Mouse (Mus musculus) hindbrain, embryonic 10.5 days (tissue): ENCODE measurements around the gene Hs3st3a1. TPM values are rescaled to one million over a fixed set of nuclear protein-coding genes. Genes with fewer than 3 reads are reported as not detected.

Experiments used
- DNase-seq: peaks from one replicate; pipeline ENCODE4 v3.0.0-alpha.2; 2017; ENCODE audit warnings: low spot score
- H3K27ac ChIP-seq: fragments of 300-500 bp; sonication (generic); 2 replicates; pipeline ENCODE4 v1.5.1; 2016; ENCODE audit warnings: mild to moderate bottlenecking, moderate library complexity
- H3K27me3 ChIP-seq: fragments of 300-500 bp; sonication (generic); 2 replicates; pipeline ENCODE4 v1.6.1; 2016; ENCODE audit warnings: mild to moderate bottlenecking; ENCODE audit not compliant: poor library complexity, insufficient read depth, severe bottlenecking
- H3K36me3 ChIP-seq: fragments of 300-500 bp; sonication (generic); 2 replicates; pipeline ENCODE4 v1.6.1; 2016; ENCODE audit warnings: mild to moderate bottlenecking, moderate library complexity
- H3K4me1 ChIP-seq: fragments of 300-500 bp; sonication (generic); replicated peaks from 2 replicates; pipeline ENCODE4 v1.6.1; 2016; ENCODE audit warnings: mild to moderate bottlenecking
- H3K4me3 ChIP-seq: fragments of 300-500 bp; sonication (generic); 2 replicates; pipeline ENCODE4 v1.5.1; 2016; ENCODE audit warnings: mild to moderate bottlenecking, moderate library complexity
- H3K9me3 ChIP-seq: fragments of 300-500 bp; sonication (generic); 2 replicates; pipeline ENCODE4 v1.6.1; 2016; ENCODE audit warnings: mild to moderate bottlenecking, moderate library complexity
- WGBS: fragments of 180-500 bp; shearing (Covaris S2); methylation state at CpG from one replicate; pipeline ENCODE4 v1.1.7; 2016; 5-methylcytosine and 5-hydroxymethylcytosine counted together
- polyA plus RNA-seq: library from polyadenylated mRNA; unstranded; fragments of >200 nt; fragmentation: Nextera tagmentation; extraction: Ambion mirVana; gene quantifications from 2 replicates; pipeline ENCODE4 v1.2.1, GENCODE M21; 2016

Gene Hs3st3a1
- polyA plus RNA-seq, 1 experiment from 2014 or later = 1.7 TPM

DNA sequence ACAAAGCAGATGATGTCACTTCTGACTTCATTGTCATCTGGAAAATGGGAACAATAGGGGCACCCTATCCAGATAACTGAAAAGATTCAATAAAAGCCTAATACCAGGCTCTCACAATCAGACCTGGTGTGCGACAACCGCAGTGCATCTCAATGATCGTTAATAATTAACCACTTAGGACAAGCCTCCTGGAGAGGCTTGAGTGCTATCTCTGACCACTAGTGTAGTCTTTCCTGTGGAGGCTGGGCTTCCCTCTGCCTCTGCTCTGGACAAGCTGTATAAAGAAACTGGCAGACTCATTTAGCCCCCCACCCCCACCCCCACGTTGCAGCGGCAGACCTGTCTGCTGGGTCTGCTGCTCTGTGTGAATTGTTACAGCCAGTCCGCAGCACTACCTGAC, 107.2 kb downstream of the Hs3st3a1 start:
- DNase-seq = no peak
- 68% methylated on average over 6 of the region's 6 CpGs for WGBS
- H3K27ac ChIP-seq = no peak overlapping the region
- no peaks in the 10 kb centered on the region; the same call in 1 of the 2 replicates for H3K27me3 ChIP-seq
- no peak overlapping the region for H3K4me3 ChIP-seq
- no peaks in the 10 kb centered on the region for H3K9me3 ChIP-seq
- H3K4me1 ChIP-seq = peaks cover 20% of the 10 kb centered on the region
- H3K36me3 ChIP-seq = no peaks in the 10 kb centered on the region

DNA sequence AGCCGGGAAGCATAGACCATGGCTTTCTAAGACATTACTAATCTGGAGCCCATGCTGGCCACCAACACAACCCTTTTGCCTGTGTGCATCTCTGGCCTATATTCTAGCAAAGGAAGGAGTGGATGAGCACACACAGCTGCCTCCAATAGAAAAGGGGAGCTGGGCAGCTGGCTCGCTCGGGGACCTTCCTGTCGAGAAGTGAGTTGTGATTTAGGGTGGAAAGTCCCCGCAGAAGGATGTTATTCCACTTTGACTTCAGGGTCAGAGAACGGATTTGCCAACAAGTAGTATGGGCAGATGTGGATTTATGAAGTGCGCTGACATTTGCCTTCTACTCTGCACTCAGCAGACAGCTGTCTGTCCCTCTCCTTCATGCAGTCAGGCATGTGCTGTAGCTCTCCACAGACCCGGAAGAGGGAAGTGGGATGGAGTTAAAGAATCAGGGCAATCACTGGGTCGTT, 108.1 kb downstream of the Hs3st3a1 start:
- DNase-seq = no peak
- H3K27me3 ChIP-seq = no peaks in the 10 kb centered on the region; the same call in 1 of the 2 replicates
- H3K27ac ChIP-seq = no peak overlapping the region
- WGBS = 68% methylated on average over 9 of the region's 9 CpGs
- H3K4me3 ChIP-seq = no peak overlapping the region
- peaks cover 20% of the 10 kb centered on the region for H3K4me1 ChIP-seq
- no peaks in the 10 kb centered on the region for H3K36me3 ChIP-seq
- H3K9me3 ChIP-seq = no peaks in the 10 kb centered on the region

DNA sequence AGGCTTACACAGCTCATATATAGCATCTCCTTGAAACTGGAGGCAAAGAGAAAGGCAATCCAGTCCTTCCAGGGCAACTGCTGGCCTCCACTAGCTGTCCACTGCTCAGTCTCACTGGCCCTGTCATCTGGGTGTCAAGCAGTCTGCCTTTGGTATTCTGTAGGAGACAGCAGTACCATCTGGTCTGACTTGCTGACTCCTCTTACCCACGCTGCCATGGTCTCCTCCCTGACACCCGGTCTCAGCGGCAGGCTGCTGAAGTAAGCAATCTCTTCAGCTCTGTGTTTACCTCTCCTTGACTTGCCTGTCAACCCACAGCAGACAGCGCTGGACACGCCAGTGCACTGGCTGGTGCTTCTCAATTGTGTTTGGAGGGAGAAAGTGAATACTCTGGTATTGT, 109.1 kb downstream of the Hs3st3a1 start:
- Histone ChIP-seq H3K4me1 (peaks cover 23% of the 10 kb centered on the region), H3K4me3 (no peak overlapping the region), H3K9me3 (no peaks in the 10 kb centered on the region), H3K36me3 (no peaks in the 10 kb centered on the region), H3K27ac (no peak overlapping the region), H3K27me3 (no peaks in the 10 kb centered on the region; the same call in 1 of the 2 replicates)
- 55% methylated on average over 5 of the region's 5 CpGs for WGBS
- no peak for DNase-seq

DNA sequence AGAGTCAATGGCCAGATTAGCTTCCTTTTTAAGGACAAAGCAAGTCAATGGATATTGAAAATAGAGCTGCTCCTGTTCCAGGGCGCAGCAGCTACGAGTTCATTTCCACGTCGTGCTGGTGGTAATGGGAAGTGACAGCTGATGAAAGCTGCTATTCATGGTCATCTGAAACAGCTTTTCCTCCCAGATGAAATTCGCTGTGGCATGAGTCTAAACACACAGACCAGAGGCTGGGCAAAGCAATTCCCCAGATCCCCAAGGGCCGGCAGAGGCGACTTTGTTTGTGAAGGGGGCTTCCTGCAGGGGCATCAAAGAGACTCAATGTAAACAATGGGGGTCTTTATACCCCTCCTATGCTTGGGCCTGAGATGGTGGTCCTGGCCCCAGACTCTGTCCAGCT, 114.2 kb downstream of the Hs3st3a1 start:
- DNase-seq = peak; percentile 59
- WGBS = 30% methylated on average over 7 of the region's 7 CpGs
- no peak overlapping the region for H3K4me3 ChIP-seq
- peaks cover 20% of the 10 kb centered on the region for H3K4me1 ChIP-seq
- no peaks in the 10 kb centered on the region for H3K36me3 ChIP-seq
- no peaks in the 10 kb centered on the region for H3K9me3 ChIP-seq
- peak overlapping the region; percentile 1 for H3K27ac ChIP-seq
- no peaks in the 10 kb centered on the region; the same call in 1 of the 2 replicates for H3K27me3 ChIP-seq

DNA sequence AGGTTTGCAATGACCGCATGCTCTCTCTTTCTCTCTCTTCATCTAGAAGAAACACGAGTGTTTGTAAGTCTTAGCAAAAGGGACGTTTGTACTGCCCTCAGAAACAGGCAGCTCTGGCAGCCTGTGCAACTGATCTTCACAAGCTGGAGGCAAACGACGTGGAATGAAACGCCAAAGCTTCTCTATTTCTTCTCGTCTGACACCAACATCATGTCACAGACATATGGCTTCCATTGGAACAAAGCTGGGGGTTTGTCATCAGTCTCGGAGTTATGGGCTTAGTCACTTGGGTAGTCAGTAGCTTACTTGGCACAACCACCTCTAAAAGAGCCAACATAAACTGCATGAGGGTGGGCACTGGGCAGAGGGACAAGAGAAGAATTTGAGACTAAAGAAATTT, 114.8 kb downstream of the Hs3st3a1 start:
- 0 out of 2 replicates have a peak overlapping the region, but pooled peaks have one; percentile 1 for H3K27ac ChIP-seq

DNA sequence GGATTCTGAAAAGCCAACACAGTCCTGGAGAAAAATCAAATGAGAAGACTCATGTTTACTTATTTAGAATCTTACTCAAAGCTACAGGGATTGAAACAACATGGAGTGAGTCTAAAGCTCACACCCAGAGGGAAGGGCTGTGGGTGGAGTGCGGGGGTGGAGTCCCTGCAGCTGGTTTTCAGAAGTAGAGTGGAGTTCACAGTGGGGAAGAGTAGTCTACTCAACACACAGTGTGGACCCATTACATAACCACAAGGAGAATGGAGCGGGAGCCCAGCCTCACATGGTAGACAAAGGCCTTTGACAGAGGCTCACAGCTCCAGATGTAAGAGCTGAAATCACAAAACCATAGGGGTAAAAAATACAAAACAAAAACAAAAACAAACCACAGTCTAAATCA, 123.2 kb downstream of the Hs3st3a1 start:
- Histone ChIP-seq H3K27me3 (no peaks in the 10 kb centered on the region), H3K4me3 (no peak overlapping the region), H3K36me3 (no peaks in the 10 kb centered on the region), H3K27ac (no peak overlapping the region), H3K9me3 (no peaks in the 10 kb centered on the region), H3K4me1 (no peaks in the 10 kb centered on the region; the same call in 1 of the 2 replicates)
- DNase-seq = no peak
- WGBS = 87% methylated on average over 2 of the region's 2 CpGs

More for the DNA sequence above, 114.8 kb downstream of the Hs3st3a1 start:
- Histone ChIP-seq H3K9me3 (no peaks in the 10 kb centered on the region), H3K36me3 (no peaks in the 10 kb centered on the region), H3K27me3 (no peaks in the 10 kb centered on the region; the same call in 1 of the 2 replicates), H3K4me3 (no peak overlapping the region), H3K4me1 (peaks cover 17% of the 10 kb centered on the region)
- WGBS = 64% methylated on average over 8 of the region's 8 CpGs
- no peak for DNase-seq

DNA sequence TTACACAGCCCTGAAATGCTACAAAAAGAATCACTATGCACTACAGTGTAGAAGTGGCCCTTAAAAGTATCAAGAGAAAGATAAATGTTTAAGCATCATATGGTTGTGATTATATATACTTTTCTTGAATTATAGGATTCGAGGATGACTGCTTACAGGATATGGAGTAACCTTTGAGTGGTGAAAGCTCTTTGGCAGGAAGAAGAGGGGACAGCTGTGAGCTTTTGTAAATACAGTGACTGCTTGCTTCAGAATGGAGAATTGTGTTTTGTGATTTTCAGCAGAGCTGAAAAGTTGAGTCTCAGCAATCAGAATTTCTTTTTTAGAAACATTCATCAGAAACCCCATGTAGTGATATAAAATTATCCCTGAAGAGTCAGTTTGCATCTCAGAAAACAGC, 124.3 kb downstream of the Hs3st3a1 start:
- H3K4me3 ChIP-seq = no peak overlapping the region
- H3K36me3 ChIP-seq = no peaks in the 10 kb centered on the region
- no peak for DNase-seq
- 79% methylated on average over 1 of the region's 1 CpGs for WGBS
- H3K9me3 ChIP-seq = no peaks in the 10 kb centered on the region
- no peaks in the 10 kb centered on the region for H3K27me3 ChIP-seq
- no peaks in the 10 kb centered on the region; the same call in 1 of the 2 replicates for H3K4me1 ChIP-seq
- H3K27ac ChIP-seq = no peak overlapping the region

DNA sequence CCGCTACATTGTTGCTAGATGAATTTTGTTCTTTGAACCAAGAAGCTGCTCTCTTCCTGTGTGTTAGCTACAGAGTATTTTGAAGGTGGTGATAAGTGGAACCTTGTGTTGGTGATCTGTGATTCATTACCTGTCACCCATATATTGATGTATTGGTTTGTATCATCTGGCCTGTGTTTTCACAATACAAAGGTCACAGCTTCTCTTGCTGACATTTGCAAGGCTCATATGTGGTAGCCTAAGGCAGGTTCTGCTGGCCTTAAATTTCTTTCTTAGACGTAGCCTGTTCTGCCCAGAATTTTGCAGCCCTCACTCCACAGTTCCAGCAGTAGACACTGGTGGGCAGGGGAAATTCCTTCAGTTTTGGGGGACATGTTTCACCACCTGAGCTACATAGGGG, 125.3 kb downstream of the Hs3st3a1 start:
- Histone ChIP-seq H3K4me1 (no peaks in the 10 kb centered on the region; the same call in 1 of the 2 replicates), H3K36me3 (no peaks in the 10 kb centered on the region), H3K4me3 (no peak overlapping the region), H3K27ac (no peak overlapping the region), H3K27me3 (no peaks in the 10 kb centered on the region), H3K9me3 (no peaks in the 10 kb centered on the region)
- DNase-seq = no peak
- WGBS = 73% methylated on average over 2 of the region's 2 CpGs

DNA sequence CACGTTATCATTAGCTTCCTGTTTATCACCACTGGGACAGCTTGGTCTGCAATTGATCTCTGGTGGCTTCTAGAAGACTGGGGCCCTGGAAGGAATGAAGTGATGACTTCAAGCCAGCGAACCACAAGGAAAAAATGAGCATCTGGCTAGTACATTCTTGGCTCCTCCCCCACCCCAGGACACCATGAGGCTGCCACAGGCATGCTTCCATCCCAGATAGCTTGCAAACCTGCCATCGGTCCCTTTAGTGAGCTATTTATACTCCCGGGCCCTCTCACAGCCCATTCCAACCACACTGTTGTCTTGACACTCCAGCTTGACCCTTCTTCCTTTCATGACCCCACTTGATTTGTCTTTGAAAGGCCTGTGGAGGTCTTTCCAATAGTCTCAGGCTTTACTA, 127.6 kb downstream of the Hs3st3a1 start:
- H3K4me3 ChIP-seq = no peak overlapping the region
- H3K27me3 ChIP-seq = no peaks in the 10 kb centered on the region
- no peaks in the 10 kb centered on the region; the same call in 1 of the 2 replicates for H3K4me1 ChIP-seq
- no peak overlapping the region for H3K27ac ChIP-seq
- H3K36me3 ChIP-seq = no peaks in the 10 kb centered on the region
- H3K9me3 ChIP-seq = no peaks in the 10 kb centered on the region
- WGBS = 48% methylated on average over 4 of the region's 4 CpGs
- DNase-seq = no peak

Other genes with a start within 250 kb of the Hs3st3a1 start
- gene F930015N05Rik, start 1.3 kb downstream of the Hs3st3a1 start, polyA plus RNA-seq = 1.3 and 2.2 TPM in 2 replicates